Mouse (Mus musculus): ENCODE measurements around the gene Eef2k. TPM values are rescaled to one million over a fixed set of nuclear protein-coding genes. Genes with fewer than 3 reads are reported as not detected.

Gene Eef2k
- total RNA-seq, 2 experiments from 2014 or later: 30.0 to 34.2 TPM

- intact Hi-C loops (cut with DNase I): loop anchor here (2.0 to 5.0 kb wide), 3 partner anchors 39 to 189 kb away; partner anchors contain the start of genes Mettl9 and Polr3e
- DNase-seq: peak; percentile 88
Observed at GRCm38 (mm10) chr7:120843037-120843621, 498 bp downstream of the Eef2k start.

GRCm38 (mm10) chr7:120843852-120844435, 1.3 kb downstream of the Eef2k start:
- intact Hi-C loops (cut with DNase I): loop anchor here (2.0 to 5.0 kb wide), 3 partner anchors 38 to 188 kb away; partner anchors contain the start of genes Mettl9 and Polr3e
- DNase-seq: peak in 1 of 2 experiments; percentile 21

GRCm38 (mm10) chr7:120844689-120845088, 2.1 kb downstream of the Eef2k start:
- no peak for DNase-seq
- intact Hi-C loops (cut with DNase I): loop anchor here (5.0 kb wide), 2 partner anchors 38 to 188 kb away; partner anchors contain the start of gene Mettl9

- no peak for DNase-seq
- intact Hi-C loops (cut with DNase I): no loop called here
Observed at GRCm38 (mm10) chr7:120848831-120849512, 6.3 kb downstream of the Eef2k start.

GRCm38 (mm10) chr7:120850165-120850564, 7.5 kb downstream of the Eef2k start:
- intact Hi-C loops (cut with DNase I): no loop called here
- no peak for DNase-seq

- intact Hi-C loops (cut with DNase I): no loop called here
- no peak for DNase-seq
Observed at GRCm38 (mm10) chr7:120859854-120860253, 17.2 kb downstream of the Eef2k start.

GRCm38 (mm10) chr7:120860799-120861487, 18.3 kb downstream of the Eef2k start:
- intact Hi-C loops (cut with DNase I): no loop called here
- DNase-seq: no peak

GRCm38 (mm10) chr7:120861488-120862047, 18.9 kb downstream of the Eef2k start:
- intact Hi-C loops (cut with DNase I): no loop called here
- no peak for DNase-seq

- intact Hi-C loops (cut with DNase I): no loop called here
- no peak for DNase-seq
Observed at GRCm38 (mm10) chr7:120862196-120862595, 19.6 kb downstream of the Eef2k start.

- intact Hi-C loops (cut with DNase I): no loop called here
- no peak for DNase-seq
Observed at GRCm38 (mm10) chr7:120862626-120863025, 20.0 kb downstream of the Eef2k start.

GRCm38 (mm10) chr7:120863476-120863875, 20.8 kb downstream of the Eef2k start:
- intact Hi-C loops (cut with DNase I): no loop called here
- no peak for DNase-seq

GRCm38 (mm10) chr7:120865100-120865499, 22.5 kb downstream of the Eef2k start:
- intact Hi-C loops (cut with DNase I): no loop called here
- peak; percentile 49 to 66 for DNase-seq

- intact Hi-C loops (cut with DNase I): no loop called here
- peak; percentile 33 to 55 for DNase-seq
Observed at GRCm38 (mm10) chr7:120865832-120866231, 23.2 kb downstream of the Eef2k start.

GRCm38 (mm10) chr7:120866684-120867083, 24.1 kb downstream of the Eef2k start:
- DNase-seq: no peak
- intact Hi-C loops (cut with DNase I): no loop called here

GRCm38 (mm10) chr7:120867720-120868119, 25.1 kb downstream of the Eef2k start:
- intact Hi-C loops (cut with DNase I): no loop called here
- DNase-seq: no peak

GRCm38 (mm10) chr7:120869883-120870282, 27.3 kb downstream of the Eef2k start:
- no peak for DNase-seq
- intact Hi-C loops (cut with DNase I): no loop called here

GRCm38 (mm10) chr7:120870431-120871008, 27.9 kb downstream of the Eef2k start:
- DNase-seq: no peak
- intact Hi-C loops (cut with DNase I): no loop called here

GRCm38 (mm10) chr7:120873083-120873482, 30.5 kb downstream of the Eef2k start:
- DNase-seq: peak; percentile 36 to 37
- intact Hi-C loops (cut with DNase I): no loop called here

GRCm38 (mm10) chr7:120874021-120874420, 31.4 kb downstream of the Eef2k start:
- intact Hi-C loops (cut with DNase I): no loop called here
- no peak for DNase-seq

Data from heart, postnatal 14 days (tissue).